Mouse (Mus musculus) myocyte (in vitro differentiated cells): ENCODE results near the gene Yju2.

ENCODE experiments used
- CEBPB ChIP-seq: IDR thresholded peaks from 2 replicates; pipeline ENCODE4 v1.6.1; 2011; ENCODE audit warnings: mild to moderate bottlenecking, moderate library complexity; ENCODE audit not compliant: poor library complexity, insufficient read depth, severe bottlenecking
- E2F4 ChIP-seq: IDR thresholded peaks from one replicate; pipeline ENCODE4 v1.6.1; 2011; ENCODE audit warnings: mild to moderate bottlenecking, control low read depth, moderate library complexity; ENCODE audit not compliant: insufficient read depth
- MAX ChIP-seq: IDR thresholded peaks from one replicate; pipeline ENCODE4 v1.6.1; 2011; ENCODE audit warnings: low read depth, mild to moderate bottlenecking, control low read depth
- POLR2A ChIP-seq: IDR thresholded peaks from one replicate; pipeline ENCODE4 v1.6.1; 2011; ENCODE audit warnings: low read depth, mild to moderate bottlenecking, control low read depth, moderate library complexity; ENCODE audit not compliant: insufficient read length
- POLR2AphosphoS2 ChIP-seq: IDR thresholded peaks from one replicate; pipeline ENCODE4 v1.6.1; 2011; ENCODE audit warnings: low read depth, control low read depth; ENCODE audit not compliant: insufficient read length
- SRF ChIP-seq: IDR thresholded peaks from one replicate; pipeline ENCODE4 v1.6.1; 2011; ENCODE audit warnings: low read depth; ENCODE audit not compliant: control insufficient read depth, insufficient read length
- USF1 ChIP-seq: IDR thresholded peaks from one replicate; pipeline ENCODE4 v1.6.1; 2011; ENCODE audit warnings: low read depth, mild to moderate bottlenecking, control low read depth, moderate library complexity

- no peak for TF ChIP-seq POLR2AphosphoS2
- TF ChIP-seq POLR2A = no peak
- no peak for TF ChIP-seq MAX
- TF ChIP-seq USF1 = no peak
- no peak for TF ChIP-seq E2F4
- no peak for TF ChIP-seq SRF
- no peak for TF ChIP-seq CEBPB
Observed at GRCm38 (mm10) chr17:55958584-55958886, 364 bp upstream of the Yju2 start.
